Mouse (Mus musculus) olfactory bulb, adult 2 months (tissue): Measurements from ENCODE around the gene Nt5dc3.

Experiments used
- CTCF ChIP-seq: fragments of 200-500 bp; IDR thresholded peaks from 2 replicates; pipeline ENCODE4 v1.5.1; 2012; ENCODE audit warnings: low read depth, mild to moderate bottlenecking, low read length, moderate library complexity; ENCODE audit not compliant: insufficient read depth
- POLR2A ChIP-seq: fragments of 200-500 bp; IDR thresholded peaks from 2 replicates; pipeline ENCODE4 v1.6.1; 2012; ENCODE audit warnings: mild to moderate bottlenecking, low read depth, low read length, moderate library complexity; ENCODE audit not compliant: insufficient read depth

- TF ChIP-seq POLR2A (no peak), CTCF (no peak)
Observed at GRCm38 (mm10) chr10:86810612-86811011, 31.8 kb downstream of the Nt5dc3 start.
